Mouse (Mus musculus) kidney, adult 8-10 months (tissue): ENCODE results near the gene Rad52.

Source experiments
- DNase-seq, 2 experiments: peaks; one replicate each; pipeline ENCODE4 v3.0.0; 2022

Rad52 gene

DNA sequence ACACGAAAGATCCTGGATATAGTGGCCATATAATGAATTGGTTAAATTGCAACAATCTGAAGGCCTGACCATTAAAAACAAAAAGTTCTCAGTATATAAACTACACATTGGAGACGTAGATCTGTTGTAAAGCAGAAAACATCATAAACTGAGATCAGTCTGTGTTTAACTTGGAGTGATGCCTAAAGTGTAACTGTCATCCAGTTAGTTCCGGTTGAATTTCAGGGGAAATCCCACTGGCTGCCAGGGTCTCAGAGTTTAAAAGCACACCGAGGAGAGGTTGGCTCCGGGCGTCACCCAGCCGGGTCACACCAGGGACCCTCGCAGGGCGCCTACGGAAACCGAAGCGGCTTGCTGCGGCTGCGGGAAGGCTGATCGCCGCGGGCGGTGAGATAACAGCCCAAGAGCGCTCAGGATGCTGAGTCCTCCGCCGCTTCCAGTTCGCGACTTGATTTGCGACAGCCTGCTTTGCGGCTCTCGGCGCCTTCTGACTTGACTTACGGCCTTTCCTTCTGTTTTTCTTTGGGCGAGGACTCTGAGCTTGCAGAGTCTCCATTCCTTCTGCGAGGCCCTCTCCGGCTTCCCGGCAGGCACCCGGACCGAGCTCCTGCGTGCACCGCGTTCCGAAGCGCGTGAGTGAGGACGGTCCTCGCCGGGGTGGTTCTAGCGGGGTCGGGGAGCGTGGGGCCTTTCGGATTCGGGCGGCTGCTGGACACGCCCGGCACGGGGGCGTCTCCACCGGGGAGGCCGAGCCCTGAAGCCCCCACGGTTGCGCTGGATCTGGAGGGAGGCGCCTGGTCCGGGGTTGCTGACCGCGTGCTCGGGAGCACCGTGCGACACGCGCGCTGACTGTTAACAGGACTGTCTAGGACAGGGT lies at the start of gene Rad52:
TSS of gene Rad52 (plus strand) at position 495 of the 877 bp plus-strand sequence.
- DNase-seq = peak; percentile 86 to 89

DNA sequence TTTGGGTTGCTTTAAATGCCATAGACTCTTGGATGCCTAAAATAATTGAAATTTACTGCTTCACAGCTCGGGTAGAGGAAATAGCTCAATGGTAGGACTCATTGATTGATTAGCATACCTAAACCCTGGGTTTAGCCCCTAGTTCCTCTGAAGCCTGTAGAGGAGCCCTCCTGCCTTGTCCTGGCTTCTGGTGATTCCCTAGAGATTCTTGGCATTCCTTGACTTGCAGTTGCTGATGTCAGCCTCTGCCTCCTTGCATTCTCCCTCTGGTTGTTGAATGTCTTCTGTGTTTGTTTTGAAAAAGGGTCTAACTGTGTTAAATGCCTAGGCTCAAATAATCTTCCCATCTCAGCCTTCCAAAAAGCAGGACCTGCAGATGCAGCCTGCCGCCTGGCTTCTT lies 48.3 kb upstream of the Rad52 start:
- DNase-seq = no peak

DNA sequence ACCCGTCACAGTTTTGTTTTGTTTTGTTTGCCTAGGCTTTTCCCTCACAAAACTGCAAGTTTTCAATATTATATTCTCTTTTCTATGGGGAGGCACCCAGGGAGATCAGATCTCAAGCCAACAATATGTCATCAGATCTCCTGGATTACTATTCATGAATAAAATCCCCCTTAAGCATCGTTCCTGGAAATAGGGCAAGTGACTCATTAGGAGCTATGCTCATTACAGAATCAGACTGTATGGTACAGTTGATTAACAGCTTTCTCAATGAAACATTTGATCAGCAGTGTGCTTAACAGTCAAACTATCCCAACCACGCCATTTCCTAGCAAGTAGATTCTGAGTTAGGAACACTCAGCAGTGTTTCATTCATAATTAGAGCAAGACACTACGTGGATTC lies 47.0 kb upstream of the Rad52 start:
- DNase-seq = no peak

DNA sequence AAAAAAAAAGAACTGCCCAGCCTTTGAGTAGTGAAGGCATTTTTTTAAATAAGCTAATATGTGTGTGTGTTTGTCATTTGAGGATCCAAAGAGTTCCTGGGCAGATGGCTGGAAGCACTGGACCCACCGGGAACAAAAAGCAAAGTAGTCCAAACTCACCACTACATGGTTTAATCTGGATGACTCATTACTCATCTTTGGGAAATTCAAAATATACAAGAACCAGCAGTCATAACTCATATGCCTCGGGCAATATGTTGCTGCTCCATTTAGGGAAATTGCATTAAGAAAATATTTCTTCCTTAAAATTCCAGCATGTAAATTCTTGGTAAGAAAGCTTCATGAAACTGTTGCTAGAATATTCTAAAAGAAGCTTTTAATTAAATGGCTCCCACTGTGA lies 42.3 kb upstream of the Rad52 start:
- no peak for DNase-seq

DNA sequence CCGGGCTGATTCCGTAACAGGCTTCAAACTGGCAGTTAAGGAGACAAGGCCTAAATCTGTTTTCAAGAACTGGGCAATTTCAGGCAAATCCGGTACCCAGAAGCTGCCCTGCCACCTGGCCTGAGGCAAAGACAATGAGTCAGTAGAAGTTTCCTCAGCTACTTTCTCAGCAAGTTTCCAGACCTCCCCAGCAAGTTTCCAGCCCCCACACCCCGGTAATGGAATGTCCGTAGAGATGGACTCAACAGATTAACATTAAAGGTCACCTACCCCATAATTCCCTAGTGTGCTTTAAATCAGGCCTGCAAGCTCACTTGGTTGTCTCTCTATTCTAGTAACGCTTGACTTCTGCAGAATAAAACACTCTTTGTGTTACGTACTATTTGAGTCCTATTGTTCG lies 41.0 kb upstream of the Rad52 start:
- no peak for DNase-seq

DNA sequence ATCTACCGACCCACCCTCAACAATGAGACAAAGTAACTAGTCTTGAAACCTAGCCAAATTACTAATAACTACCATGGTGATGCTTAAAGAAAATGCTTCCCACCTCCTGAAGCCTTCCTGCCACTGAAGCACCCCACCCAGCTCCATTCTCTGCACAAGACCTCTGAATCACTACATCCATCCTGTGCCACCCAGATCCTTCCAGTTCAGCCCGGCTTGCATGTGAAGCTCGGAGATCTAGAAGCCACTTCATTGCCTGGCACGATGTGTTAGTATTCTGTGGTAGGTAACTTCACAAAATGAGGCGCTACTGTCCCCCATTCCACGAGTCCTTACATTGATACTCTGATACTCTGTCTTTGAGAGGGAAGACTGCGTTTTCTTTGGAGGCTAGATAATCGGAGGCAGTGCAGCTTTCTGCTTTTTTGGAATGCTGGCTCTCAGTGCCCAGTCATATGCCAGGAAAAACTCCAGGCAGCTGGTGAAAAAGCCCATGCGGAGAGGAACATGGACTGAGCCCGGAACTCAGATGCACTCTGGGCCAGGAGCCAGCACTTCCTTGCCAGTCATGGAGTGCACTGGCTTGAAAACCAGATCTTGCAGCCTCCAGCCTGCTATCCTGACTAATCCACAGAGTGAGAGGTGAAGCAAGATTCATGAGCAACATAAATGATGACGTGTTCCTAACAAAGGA lies 38.0 kb upstream of the Rad52 start:
- peak; percentile 55 to 70 for DNase-seq

DNA sequence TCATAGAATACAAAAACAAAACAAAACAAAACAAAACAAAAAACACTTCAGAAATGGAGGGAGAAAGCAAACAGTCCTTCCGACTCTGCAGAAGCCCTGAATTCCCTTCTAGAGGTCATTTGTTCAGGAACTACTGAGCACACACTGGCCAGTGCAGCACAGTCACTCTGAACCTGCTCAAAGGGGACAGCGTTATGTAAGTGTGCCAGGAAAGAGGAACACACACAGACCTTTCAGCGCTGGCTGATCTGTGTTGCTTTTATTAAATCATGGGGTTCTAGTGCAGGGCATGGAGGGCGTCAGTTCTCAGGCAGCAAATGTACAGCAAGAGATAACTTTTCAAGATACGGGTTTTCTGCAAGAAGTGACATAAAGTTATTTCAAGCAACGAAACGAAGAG lies 19.3 kb upstream of the Rad52 start:
- DNase-seq = no peak

DNA sequence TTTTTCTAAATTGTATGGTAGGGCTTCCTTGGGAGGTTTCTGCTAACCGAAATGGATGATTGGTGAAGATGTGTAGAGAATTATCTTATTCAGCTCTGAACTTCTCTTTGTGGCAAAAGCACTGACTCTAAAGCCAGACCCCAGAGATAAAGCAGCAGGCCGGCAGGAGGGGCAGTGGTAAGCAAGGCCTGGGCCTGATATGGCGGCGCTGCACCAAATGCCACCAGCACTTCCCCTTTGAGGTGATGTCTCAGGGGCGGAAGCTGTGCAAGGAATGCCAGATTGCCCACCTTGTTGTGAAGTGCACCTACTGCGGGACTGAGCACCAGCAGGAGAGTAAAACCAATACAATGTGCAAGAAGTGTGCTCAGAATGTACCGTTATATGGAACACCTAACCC lies 9.8 kb upstream of the Rad52 start:
- DNase-seq = no peak

DNA sequence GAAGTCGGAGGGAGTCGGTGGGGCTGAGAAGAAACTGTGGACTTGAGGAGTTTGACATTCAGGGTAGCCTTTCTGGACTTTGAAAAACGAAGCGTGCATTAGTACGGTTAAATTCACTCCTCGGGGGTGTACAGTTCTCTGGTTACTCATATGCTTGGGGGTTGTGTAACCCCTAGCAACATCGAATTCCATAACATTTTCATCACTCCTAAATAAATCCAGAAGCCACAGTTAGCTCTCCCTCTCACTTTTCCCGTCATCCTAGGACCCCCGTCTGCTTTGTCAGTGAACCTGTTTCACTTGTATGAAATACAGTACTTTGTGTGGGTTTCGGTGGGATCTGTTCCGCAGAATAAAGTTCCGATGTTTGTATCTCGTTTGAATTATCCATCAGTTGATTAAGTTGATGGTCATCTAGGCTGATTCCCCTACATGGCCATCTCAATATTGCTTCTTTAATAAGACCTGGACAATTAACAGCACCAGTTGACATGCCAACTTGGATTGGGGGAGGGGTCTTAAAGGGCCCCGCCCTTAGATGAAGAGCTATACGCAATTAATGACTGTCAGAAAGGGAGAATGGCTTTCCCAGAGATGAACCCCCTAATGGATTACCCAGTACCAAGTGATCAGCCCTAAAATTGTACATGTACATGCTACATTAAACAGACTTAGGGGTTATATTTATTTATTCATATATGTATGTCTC lies 737 bp downstream of the Rad52 start:
- no peak for DNase-seq

DNA sequence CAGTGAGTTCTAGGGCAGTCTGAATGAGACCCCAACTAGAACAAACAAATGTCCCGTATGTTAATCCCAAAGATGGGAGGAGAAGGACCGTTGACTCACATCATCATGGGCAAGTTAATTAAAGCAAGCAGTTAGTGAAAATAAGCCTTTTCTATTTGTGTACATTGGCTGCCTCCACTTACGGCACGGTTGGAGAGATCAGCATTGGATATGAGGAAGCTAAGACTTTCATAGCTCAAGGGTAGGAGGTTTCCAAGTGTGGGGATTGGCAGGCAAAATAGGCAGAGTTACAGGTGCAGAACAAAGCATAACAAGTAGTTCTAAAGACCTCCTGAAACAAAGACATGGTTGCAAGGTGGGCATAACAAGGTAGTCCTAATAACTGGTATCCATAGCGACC lies 3.0 kb downstream of the Rad52 start:
- DNase-seq = no peak

DNA sequence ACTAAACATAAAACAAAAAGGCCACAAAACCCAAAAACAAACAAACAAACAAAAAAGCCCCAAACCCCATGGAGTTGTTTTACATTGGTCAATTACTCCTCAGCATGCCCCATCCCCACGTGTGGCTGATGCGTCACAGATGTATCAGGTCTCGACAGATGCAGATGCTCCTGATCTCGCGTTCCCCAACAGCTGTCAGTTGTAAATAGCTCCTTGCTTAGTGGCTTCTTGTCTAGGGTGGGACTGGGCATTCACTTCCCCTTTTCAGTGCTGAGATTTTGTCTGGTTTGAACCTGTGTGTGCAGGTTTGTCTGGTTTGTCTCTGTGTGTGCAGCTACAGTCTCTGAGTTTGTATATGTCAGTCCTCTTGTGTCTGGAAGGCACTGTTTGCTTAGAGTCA lies 9.5 kb downstream of the Rad52 start:
- DNase-seq = no peak

DNA sequence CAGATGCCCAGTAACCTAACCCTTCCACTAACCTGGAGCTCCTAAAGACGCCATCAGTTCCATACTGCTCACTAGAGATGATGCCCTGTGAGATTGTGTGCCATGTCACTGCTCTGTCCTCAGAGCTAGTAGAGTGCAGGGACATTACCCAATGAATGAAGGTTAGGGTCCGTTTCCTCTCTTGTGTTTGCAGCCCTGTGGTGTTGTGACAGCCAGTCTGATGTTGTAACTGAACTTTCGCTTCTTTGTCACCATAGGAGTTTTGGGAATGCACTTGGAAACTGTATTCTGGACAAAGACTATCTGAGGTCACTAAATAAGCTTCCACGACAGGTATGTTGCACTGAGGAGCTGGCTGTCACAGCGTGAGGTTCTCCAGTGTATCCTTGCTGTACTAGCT lies 13.2 kb downstream of the Rad52 start:
- no peak for DNase-seq

DNA sequence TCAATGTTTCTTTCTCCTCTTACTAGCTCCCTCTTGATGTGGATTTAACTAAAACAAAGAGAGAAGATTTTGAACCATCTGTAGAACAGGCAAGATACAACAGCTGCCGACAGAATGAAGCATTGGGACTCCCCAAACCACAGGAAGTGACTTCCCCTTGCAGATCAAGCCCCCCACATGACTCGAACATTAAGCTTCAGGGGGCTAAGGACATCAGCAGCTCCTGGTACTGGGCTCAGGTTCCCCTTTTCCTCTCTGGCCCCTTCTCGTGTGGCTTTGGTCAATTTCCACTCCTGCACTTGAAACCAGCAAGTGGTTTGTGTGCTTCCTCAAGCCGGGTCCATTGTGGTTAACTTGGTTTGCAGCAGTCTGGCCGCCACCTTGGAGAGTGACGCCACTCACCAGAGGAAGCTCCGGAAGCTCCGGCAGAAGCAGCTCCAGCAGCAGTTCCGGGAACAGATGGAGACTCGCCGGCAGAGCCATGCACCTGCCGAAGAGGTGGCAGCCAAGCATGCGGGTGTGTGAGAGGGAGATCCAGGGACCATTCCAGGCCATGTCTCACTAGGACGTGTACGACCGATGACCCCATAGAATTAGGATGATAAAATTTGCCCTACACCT lies 16.2 kb downstream of the Rad52 start:
- DNase-seq = no peak

DNA sequence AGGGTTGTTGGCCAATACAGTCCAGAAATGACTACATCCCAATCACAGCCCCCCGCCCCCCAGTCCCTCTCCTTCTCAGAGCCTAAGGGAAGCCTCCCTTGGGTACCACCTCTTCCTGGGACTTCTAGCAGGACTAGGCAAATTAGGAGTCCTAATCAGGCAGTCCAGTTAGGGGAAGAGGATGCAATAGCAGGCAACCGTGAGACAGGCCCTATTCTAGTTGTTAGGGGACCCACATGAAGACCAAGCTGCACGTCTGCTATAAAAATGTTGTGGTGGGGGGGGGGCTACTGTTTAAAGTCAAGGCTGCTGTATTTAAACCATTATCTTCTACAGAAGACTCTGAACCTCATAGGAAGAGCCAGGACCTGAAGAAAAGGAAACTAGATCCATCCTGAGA lies 19.6 kb downstream of the Rad52 start:
- no peak for DNase-seq

DNA sequence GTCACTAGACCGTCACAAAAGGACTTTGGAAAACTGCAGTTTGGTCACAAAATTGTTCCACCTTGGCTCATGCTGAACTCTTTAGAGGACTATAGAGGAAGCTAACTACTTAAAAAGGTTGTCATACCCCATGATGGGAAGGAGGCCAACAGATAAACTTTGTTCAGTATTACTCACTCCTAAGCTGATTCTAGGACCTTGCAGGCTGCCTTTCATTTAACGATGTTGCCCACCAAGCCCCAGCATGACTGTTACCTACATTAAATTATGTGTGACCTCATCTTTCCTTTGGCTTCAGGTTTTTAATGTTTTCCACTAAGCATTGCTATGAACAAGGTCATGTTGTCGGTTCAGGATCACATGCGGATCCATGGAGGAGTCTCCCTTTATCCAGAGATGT lies 20.0 kb downstream of the Rad52 start:
- DNase-seq = no peak

DNA sequence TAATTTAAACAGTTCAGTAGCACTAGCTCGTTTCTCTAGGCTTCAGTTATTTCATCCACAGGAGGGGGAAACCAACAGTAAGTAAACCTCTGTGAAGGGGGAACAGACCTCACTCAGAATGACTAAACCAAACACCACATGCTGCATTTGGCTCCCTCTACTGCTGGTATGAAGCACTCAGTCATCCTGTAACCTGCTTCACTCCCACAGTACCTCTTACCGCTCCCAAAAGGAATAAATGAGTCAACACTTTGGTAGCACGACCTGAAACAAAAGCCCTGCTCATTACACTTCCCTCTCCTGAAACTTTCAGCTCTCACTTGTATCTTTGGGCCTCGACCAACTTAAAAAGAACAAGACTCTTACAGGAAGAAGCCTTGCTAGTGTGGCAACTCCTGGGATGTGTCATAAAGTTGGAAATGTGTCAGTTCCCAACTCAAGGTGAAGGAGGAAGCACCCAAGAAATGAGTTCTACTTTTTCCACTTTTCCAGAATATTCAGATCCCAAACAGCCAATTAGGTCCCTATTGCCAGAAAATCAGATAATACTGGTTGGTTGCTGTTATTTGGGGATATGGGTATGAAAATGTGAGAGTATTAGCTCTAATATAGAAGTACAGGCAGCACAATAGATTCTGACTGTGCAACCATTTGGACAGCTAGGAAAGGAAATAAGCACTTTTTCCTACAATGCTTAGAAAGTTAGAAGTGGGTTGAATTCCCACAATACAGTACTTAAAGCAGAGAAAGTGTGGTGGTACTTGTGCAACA lies 21.9 kb downstream of the Rad52 start:
- no peak for DNase-seq
